Mouse (Mus musculus): Measurements from ENCODE around the gene Gatm. TPM values are rescaled to one million over a fixed set of nuclear protein-coding genes. Genes with fewer than 3 reads are reported as not detected.
A peak's percentile ranks its signal among the peaks of the same experiment; 100 is the strongest.

The Gatm gene
- polyA plus RNA-seq, 1 experiment from 2014 or later = 98.7 TPM

DNA sequence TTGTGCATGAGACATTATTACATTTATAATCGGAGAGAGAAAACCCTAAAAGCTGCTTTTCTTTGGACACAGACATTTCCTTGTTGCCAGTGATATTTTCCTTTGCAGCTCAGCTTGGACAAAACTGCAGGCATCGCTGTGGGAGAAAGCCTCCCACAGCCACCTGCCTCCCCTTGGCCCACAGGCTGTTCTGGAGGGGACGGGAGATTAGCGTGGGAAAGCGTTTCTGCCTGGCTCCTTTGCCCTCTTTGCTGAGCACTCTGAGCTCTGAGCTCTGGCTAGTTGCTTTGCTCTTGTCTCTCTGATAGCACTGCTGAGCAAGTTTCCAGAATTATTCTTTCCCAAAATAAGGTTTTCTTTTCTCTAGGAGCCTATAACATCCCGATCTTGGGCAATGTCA, 5.1 kb upstream of the Gatm start:
- Histone ChIP-seq H3K9me3 (ENCODE audit: low read length) (no peaks in the 10 kb centered on the region), H3K4me1 (ENCODE audit: insufficient read depth, low read length) (no peaks in the 10 kb centered on the region), H3K9ac (replicated peaks; ENCODE audit: low read length) (no peak overlapping the region), H3K36me3 (ENCODE audit: insufficient read depth, low read length) (no peaks in the 10 kb centered on the region), H3K4me2 (replicated peaks; ENCODE audit: low read depth, low read length) (no peak overlapping the region), H3K27ac (ENCODE audit: low read length) (no peak overlapping the region), H3K4me3 (ENCODE audit: low read length) (no peak overlapping the region), H3K27me3 (ENCODE audit: insufficient read depth, low read length) (peaks cover 5% of the 10 kb centered on the region; the same call in 1 of the 2 replicates)
- 74% methylated on average over 6 of the region's 6 CpGs for WGBS
- no peak for ATAC-seq (ENCODE audit: low FRiP score, low TSS enrichment)

DNA sequence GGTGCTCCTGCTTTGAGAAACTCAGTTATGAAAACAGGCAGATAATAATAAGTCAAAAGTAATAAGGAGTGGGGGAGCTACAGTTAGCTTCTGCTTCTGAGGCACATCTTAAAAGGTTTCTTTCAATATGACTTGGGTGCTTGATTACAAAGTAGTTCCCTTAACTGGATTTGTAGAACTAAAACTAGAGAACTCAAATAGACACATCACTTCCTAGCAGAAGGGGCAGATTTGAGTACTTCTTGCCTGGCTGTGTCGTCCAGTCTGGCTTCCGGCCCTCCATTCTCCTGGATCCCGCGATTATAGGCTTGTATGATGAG, 511 bp upstream of the Gatm start:
- no peak overlapping the region for H3K9ac ChIP-seq (replicated peaks; ENCODE audit: low read length)
- H3K9me3 ChIP-seq (ENCODE audit: low read length) = no peaks in the 10 kb centered on the region
- peak overlapping the region; percentile 86 for H3K4me2 ChIP-seq (replicated peaks; ENCODE audit: low read depth, low read length)
- 86% methylated on average over 4 of the region's 4 CpGs for WGBS
- no peak for ATAC-seq (ENCODE audit: low FRiP score, low TSS enrichment)
- H3K4me1 ChIP-seq (ENCODE audit: insufficient read depth, low read length) = no peaks in the 10 kb centered on the region
- no peaks in the 10 kb centered on the region for H3K36me3 ChIP-seq (ENCODE audit: insufficient read depth, low read length)
- peak overlapping the region; percentile 59 for H3K4me3 ChIP-seq (ENCODE audit: low read length)
- no peak overlapping the region for H3K27ac ChIP-seq (ENCODE audit: low read length)
- H3K27me3 ChIP-seq (ENCODE audit: insufficient read depth, low read length) = peaks cover 10% of the 10 kb centered on the region; the same call in 1 of the 2 replicates

DNA sequence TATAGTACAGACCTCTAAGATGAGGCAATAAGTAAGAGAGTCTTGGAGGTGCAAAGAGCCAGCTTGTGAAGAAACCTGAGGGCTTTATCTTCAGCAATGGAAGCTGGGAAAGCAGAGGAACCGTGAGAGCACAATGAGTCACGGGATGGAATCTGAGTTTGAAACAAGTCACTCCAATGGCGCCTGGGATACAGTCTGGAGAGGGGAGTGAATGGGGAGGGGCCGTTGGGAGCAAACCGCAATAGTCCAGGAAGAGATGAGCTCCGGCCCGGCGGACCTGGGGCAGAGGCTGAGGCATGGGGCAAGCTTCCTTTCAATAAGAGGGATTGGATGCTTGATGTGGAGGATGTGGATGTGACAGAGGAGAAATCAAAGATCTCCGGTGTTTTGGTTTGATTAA, 2.3 kb downstream of the Gatm start:
- 78% methylated on average over 9 of the region's 9 CpGs for WGBS

DNA sequence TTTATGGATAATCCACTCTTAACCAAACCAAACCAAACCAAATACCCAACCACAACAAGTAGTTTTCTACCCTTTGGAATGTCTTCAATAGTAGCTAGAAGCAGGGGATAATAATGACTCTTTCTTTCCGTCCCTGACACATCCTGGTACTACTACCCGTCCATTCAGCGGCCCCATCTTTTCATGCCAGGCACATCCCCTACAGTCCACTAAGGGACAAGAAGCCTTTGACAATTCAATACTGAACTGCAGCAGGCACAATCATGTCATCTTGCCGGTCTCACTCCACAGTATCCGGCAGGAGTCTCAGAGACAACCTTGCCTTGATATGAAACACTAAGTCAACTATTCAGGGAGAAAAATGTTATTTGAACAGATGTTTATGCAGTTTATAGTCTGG, 5.3 kb downstream of the Gatm start:
- H3K27me3 ChIP-seq (ENCODE audit: insufficient read depth, low read length) = 0 out of 2 replicates have a peak, but pooled peaks cover 3% of the 10 kb centered on the region
- H3K36me3 ChIP-seq (ENCODE audit: insufficient read depth, low read length) = no peaks in the 10 kb centered on the region
- ATAC-seq (ENCODE audit: low FRiP score, low TSS enrichment) = no peak
- no peak overlapping the region for H3K4me3 ChIP-seq (ENCODE audit: low read length)
- WGBS = 89% methylated on average over 5 of the region's 5 CpGs
- no peaks in the 10 kb centered on the region for H3K4me1 ChIP-seq (ENCODE audit: insufficient read depth, low read length)
- H3K9me3 ChIP-seq (ENCODE audit: low read length) = no peaks in the 10 kb centered on the region
- no peak overlapping the region for H3K9ac ChIP-seq (replicated peaks; ENCODE audit: low read length)
- H3K27ac ChIP-seq (ENCODE audit: low read length) = no peak overlapping the region
- no peak overlapping the region for H3K4me2 ChIP-seq (replicated peaks; ENCODE audit: low read depth, low read length)

More for the DNA sequence above, 2.3 kb downstream of the Gatm start:
- no peak overlapping the region for H3K9ac ChIP-seq (replicated peaks; ENCODE audit: low read length)
- H3K4me2 ChIP-seq (replicated peaks; ENCODE audit: low read depth, low read length) = no peak overlapping the region
- peaks cover 10% of the 10 kb centered on the region; the same call in 1 of the 2 replicates for H3K27me3 ChIP-seq (ENCODE audit: insufficient read depth, low read length)
- H3K4me3 ChIP-seq (ENCODE audit: low read length) = no peak overlapping the region
- H3K9me3 ChIP-seq (ENCODE audit: low read length) = no peaks in the 10 kb centered on the region
- H3K36me3 ChIP-seq (ENCODE audit: insufficient read depth, low read length) = no peaks in the 10 kb centered on the region
- no peak for ATAC-seq (ENCODE audit: low FRiP score, low TSS enrichment)
- H3K4me1 ChIP-seq (ENCODE audit: insufficient read depth, low read length) = no peaks in the 10 kb centered on the region
- H3K27ac ChIP-seq (ENCODE audit: low read length) = no peak overlapping the region

DNA sequence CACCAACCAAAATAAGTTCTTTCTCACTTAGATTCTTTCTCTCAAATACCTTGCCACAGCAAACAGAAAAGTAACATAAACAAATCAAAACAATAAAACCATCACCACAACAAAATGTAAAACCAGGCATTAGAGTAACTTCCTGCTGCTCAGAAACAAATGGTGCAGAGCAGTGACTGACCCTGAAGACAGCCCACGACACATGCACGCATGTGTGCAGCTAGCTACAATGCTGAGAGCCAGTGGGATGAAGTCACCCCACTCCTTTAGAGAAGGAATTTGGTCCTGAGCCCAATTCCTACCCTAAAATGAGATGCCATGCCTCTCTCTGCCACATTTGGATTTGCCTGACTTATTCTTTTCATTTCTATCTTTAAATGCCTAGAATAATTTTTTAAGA, 9.7 kb downstream of the Gatm start:
- no peak overlapping the region for H3K4me2 ChIP-seq (replicated peaks; ENCODE audit: low read depth, low read length)
- ATAC-seq (ENCODE audit: low FRiP score, low TSS enrichment) = no peak
- no peaks in the 10 kb centered on the region for H3K27me3 ChIP-seq (ENCODE audit: insufficient read depth, low read length)
- no peaks in the 10 kb centered on the region for H3K4me1 ChIP-seq (ENCODE audit: insufficient read depth, low read length)
- no peak overlapping the region for H3K9ac ChIP-seq (replicated peaks; ENCODE audit: low read length)
- no peak overlapping the region for H3K27ac ChIP-seq (ENCODE audit: low read length)
- WGBS = 70% methylated on average over 2 of the region's 2 CpGs
- H3K4me3 ChIP-seq (ENCODE audit: low read length) = no peak overlapping the region
- no peaks in the 10 kb centered on the region for H3K9me3 ChIP-seq (ENCODE audit: low read length)
- H3K36me3 ChIP-seq (ENCODE audit: insufficient read depth, low read length) = no peaks in the 10 kb centered on the region

DNA sequence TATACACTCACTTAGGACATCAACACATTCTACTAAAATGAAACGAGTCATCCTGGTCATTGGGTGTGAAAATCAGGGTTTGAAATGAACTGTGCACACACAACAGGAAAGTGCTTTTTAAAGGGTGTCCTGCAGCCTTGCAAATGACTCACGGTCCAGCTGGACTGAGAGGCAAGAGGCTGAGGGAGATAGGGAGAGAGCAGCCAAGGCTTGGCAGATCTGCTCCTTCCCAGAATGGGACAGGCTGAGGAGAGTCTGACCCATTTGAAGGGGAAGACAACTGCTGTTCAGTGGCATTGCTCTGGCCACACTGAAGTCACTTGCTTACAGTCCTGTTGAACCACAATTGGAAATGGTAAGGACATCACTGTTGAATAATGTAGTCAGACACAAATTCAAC, 11.4 kb downstream of the Gatm start:
- no peak overlapping the region for H3K27ac ChIP-seq (ENCODE audit: low read length)
- H3K4me1 ChIP-seq (ENCODE audit: insufficient read depth, low read length) = no peaks in the 10 kb centered on the region
- 85% methylated on average over 2 of the region's 2 CpGs for WGBS
- ATAC-seq (ENCODE audit: low FRiP score, low TSS enrichment) = no peak
- no peaks in the 10 kb centered on the region for H3K27me3 ChIP-seq (ENCODE audit: insufficient read depth, low read length)
- no peaks in the 10 kb centered on the region for H3K9me3 ChIP-seq (ENCODE audit: low read length)
- no peaks in the 10 kb centered on the region for H3K36me3 ChIP-seq (ENCODE audit: insufficient read depth, low read length)
- no peak overlapping the region for H3K4me3 ChIP-seq (ENCODE audit: low read length)
- H3K9ac ChIP-seq (replicated peaks; ENCODE audit: low read length) = no peak overlapping the region
- H3K4me2 ChIP-seq (replicated peaks; ENCODE audit: low read depth, low read length) = no peak overlapping the region

DNA sequence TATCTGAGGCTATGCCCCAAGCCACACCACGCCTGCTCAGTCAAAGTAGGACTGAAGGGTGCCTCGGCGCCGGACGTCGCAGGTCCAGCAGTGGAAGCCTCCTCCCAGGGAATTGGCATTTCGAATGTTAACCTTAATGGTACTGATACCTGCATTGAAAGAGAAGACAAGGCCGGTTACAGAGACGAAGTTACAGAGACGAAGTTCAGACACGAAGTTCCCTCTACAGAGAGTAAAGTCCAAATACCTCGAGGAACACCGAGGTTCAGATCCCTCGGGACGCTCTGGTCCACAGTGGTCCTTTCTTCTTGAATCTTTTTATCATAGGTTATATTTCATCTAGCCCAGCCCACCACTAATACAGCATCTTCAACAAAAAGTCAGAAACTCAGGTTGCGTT, 15.6 kb downstream of the Gatm start:
- Histone ChIP-seq H3K27ac (ENCODE audit: low read length) (peak overlapping the region; percentile 40; the same call in 1 of the 2 replicates), H3K4me1 (ENCODE audit: insufficient read depth, low read length) (peaks cover 5% of the 10 kb centered on the region; the same call in 1 of the 2 replicates), H3K9ac (replicated peaks; ENCODE audit: low read length) (no peak overlapping the region), H3K4me2 (replicated peaks; ENCODE audit: low read depth, low read length) (no peak overlapping the region), H3K9me3 (ENCODE audit: low read length) (no peaks in the 10 kb centered on the region), H3K27me3 (ENCODE audit: insufficient read depth, low read length) (no peaks in the 10 kb centered on the region), H3K4me3 (ENCODE audit: low read length) (no peak overlapping the region), H3K36me3 (ENCODE audit: insufficient read depth, low read length) (no peaks in the 10 kb centered on the region)
- WGBS = 90% methylated on average over 16 of the region's 16 CpGs
- ATAC-seq (ENCODE audit: low FRiP score, low TSS enrichment) = peak; percentile 19; the same call in 1 of the 2 replicates

DNA sequence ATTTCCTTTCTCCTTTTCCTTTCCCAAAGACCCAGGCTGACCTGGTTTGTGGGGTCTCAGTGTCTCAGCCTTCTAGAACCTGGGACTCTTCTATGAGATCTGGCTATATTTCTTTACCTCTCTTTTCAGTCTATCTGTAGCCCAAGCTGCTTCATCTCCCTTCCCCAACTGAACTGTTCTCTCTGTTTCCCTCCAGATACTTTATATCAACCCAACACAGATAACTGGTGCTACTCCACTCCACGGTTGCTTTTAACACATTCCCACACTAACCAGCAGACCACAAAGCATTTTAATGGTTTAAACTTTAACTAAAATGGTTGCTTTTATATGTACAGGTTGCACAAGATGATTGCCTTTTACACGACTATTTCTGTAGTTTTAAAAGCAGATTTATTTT, 19.9 kb downstream of the Gatm start:
- Histone ChIP-seq H3K9ac (replicated peaks; ENCODE audit: low read length) (no peak overlapping the region), H3K4me3 (ENCODE audit: low read length) (no peak overlapping the region), H3K36me3 (ENCODE audit: insufficient read depth, low read length) (no peaks in the 10 kb centered on the region), H3K9me3 (ENCODE audit: low read length) (no peaks in the 10 kb centered on the region), H3K4me2 (replicated peaks; ENCODE audit: low read depth, low read length) (no peak overlapping the region), H3K27me3 (ENCODE audit: insufficient read depth, low read length) (no peaks in the 10 kb centered on the region), H3K27ac (ENCODE audit: low read length) (peak overlapping the region; percentile 13; the same call in 1 of the 2 replicates), H3K4me1 (ENCODE audit: insufficient read depth, low read length) (peaks cover 5% of the 10 kb centered on the region; the same call in 1 of the 2 replicates)
- WGBS = 51% methylated on average over 2 of the region's 2 CpGs
- ATAC-seq (ENCODE audit: low FRiP score, low TSS enrichment) = no peak

DNA sequence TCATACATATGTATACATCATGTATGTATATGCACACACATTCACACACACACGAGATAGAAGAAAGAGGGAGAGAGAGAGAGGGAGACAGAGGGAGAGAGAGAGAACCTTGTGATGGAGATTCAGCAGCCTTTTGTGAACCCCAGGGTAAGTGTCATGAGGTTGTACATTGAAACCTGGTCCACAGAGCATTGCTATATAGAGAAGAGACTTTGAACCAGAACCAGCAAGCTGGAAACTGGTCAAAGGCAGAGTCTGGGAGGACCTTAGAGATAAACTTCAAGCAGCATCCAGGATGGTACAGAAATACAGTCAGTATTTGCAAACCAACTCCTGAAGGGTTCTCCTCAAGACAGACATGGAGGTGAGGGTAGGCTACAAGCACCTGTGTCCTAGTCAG, 20.8 kb downstream of the Gatm start:
- no peak overlapping the region for H3K9ac ChIP-seq (replicated peaks; ENCODE audit: low read length)
- no peaks in the 10 kb centered on the region for H3K9me3 ChIP-seq (ENCODE audit: low read length)
- H3K4me2 ChIP-seq (replicated peaks; ENCODE audit: low read depth, low read length) = no peak overlapping the region
- H3K27me3 ChIP-seq (ENCODE audit: insufficient read depth, low read length) = no peaks in the 10 kb centered on the region
- peak; percentile 35; the same call in 1 of the 2 replicates for ATAC-seq (ENCODE audit: low FRiP score, low TSS enrichment)
- no peaks in the 10 kb centered on the region for H3K36me3 ChIP-seq (ENCODE audit: insufficient read depth, low read length)
- 79% methylated on average over 1 of the region's 1 CpGs for WGBS
- H3K4me3 ChIP-seq (ENCODE audit: low read length) = no peak overlapping the region
- peaks cover 5% of the 10 kb centered on the region; the same call in 1 of the 2 replicates for H3K4me1 ChIP-seq (ENCODE audit: insufficient read depth, low read length)
- H3K27ac ChIP-seq (ENCODE audit: low read length) = no peak overlapping the region

DNA sequence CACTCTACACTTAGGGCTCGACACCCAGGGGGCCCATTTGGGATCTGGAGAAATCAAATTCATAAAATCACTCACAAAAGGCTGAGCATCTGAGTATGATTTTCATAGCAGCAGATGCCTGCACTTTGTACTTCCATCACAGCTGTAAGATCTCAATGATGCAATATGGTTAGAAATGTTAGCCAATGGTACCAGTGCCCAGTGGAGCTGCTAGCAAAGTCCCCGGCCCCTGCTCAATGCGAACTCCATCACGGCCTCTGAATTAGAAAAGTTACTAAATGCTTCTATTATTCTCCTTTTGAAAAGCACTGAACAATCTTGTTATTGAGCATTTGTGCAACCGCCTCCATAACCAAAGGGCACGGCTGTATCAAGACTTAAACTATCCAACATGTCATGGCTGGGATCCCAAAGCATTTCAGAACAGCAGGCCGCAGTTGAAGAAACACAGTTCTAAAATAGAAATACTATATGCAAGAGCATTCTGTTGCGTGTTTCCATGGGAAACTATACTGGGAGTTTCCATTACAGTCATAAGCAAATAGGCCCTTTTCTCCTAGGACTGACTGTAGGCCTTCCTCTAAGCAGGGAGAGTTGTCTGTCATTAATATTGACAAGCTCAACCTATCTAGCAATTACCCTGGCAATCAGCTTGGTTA, 23.1 kb downstream of the Gatm start:
- Histone ChIP-seq H3K9me3 (ENCODE audit: low read length) (no peaks in the 10 kb centered on the region), H3K4me1 (ENCODE audit: insufficient read depth, low read length) (peaks cover 5% of the 10 kb centered on the region; the same call in 1 of the 2 replicates), H3K4me3 (ENCODE audit: low read length) (no peak overlapping the region), H3K9ac (replicated peaks; ENCODE audit: low read length) (no peak overlapping the region), H3K4me2 (replicated peaks; ENCODE audit: low read depth, low read length) (no peak overlapping the region), H3K36me3 (ENCODE audit: insufficient read depth, low read length) (no peaks in the 10 kb centered on the region), H3K27ac (ENCODE audit: low read length) (no peak overlapping the region), H3K27me3 (ENCODE audit: insufficient read depth, low read length) (no peaks in the 10 kb centered on the region)
- no peak for ATAC-seq (ENCODE audit: low FRiP score, low TSS enrichment)
- WGBS = 90% methylated on average over 8 of the region's 8 CpGs
